Mouse (Mus musculus) liver, postnatal 0 days (tissue): ENCODE results near the gene Mapkbp1.

Source experiments
- CTCF ChIP-seq: sonication (generic); IDR thresholded peaks from 2 replicates; pipeline ENCODE4 v1.5.1; 2016; ENCODE audit warnings: antibody characterized with exemption, low read depth
- EP300 ChIP-seq: IDR thresholded peaks from 2 replicates; pipeline ENCODE4 v1.6.1; 2016; ENCODE audit warnings: antibody characterized with exemption, low read depth, mild to moderate bottlenecking

- no peak for TF ChIP-seq EP300
- no peak for TF ChIP-seq CTCF
Measured at GRCm38 (mm10) chr2:120054771-120055552, 82.5 kb downstream of the Mapkbp1 start.
